Mouse (Mus musculus): Measurements from ENCODE around the gene Cnnm3. TPM values are rescaled to one million over a fixed set of nuclear protein-coding genes. Genes with fewer than 3 reads are reported as not detected.

Gene Cnnm3
- polyA plus RNA-seq, 1 experiment from 2014 or later: 3.6 TPM

GRCm38 (mm10) chr1:36542925-36543324 lies 31.3 kb downstream of the Cnnm3 start:
- peaks cover 31% of the 10 kb centered on the region for H3K4me1 ChIP-seq
- no peaks in the 10 kb centered on the region for H3K9me3 ChIP-seq
- H3K27ac ChIP-seq (replicated peaks): no peak overlapping the region
- no peak for DNase-seq (ENCODE audit: low spot score)
- WGBS: 95% methylated on average over 9 of the region's 9 CpGs
- peaks cover 45% of the 10 kb centered on the region for H3K36me3 ChIP-seq (replicated peaks)
- no peaks in the 10 kb centered on the region for H3K27me3 ChIP-seq (replicated peaks; ENCODE audit: low read depth, poor library complexity, severe bottlenecking)
- H3K4me3 ChIP-seq: no peak overlapping the region

GRCm38 (mm10) chr1:36545382-36545781 lies 33.7 kb downstream of the Cnnm3 start:
- Histone ChIP-seq H3K4me1 (peaks cover 49% of the 10 kb centered on the region), H3K27me3 (replicated peaks; ENCODE audit: low read depth, poor library complexity, severe bottlenecking) (no peaks in the 10 kb centered on the region), H3K4me3 (no peak overlapping the region), H3K27ac (replicated peaks) (no peak overlapping the region), H3K36me3 (replicated peaks) (peaks cover 49% of the 10 kb centered on the region), H3K9me3 (no peaks in the 10 kb centered on the region)
- no peak for DNase-seq (ENCODE audit: low spot score)
- WGBS: 79% methylated on average over 2 of the region's 2 CpGs

GRCm38 (mm10) chr1:36545845-36546600 lies 34.4 kb downstream of the Cnnm3 start:
- Histone ChIP-seq H3K4me1 (peaks cover 54% of the 10 kb centered on the region), H3K36me3 (replicated peaks) (peaks cover 50% of the 10 kb centered on the region)

GRCm38 (mm10) chr1:36546888-36547471 lies 35.3 kb downstream of the Cnnm3 start, which contains the start of gene Ankrd39:
Ankrd39 (minus strand) TSS chr1:36547445.
- H3K36me3 ChIP-seq (replicated peaks): peaks cover 50% of the 10 kb centered on the region
- under 1% methylated on average over 43 of the region's 43 CpGs for WGBS

More at GRCm38 (mm10) chr1:36545845-36546600, 34.4 kb downstream of the Cnnm3 start:
- no peak for DNase-seq (ENCODE audit: low spot score)
- 73% methylated on average over 19 of the region's 19 CpGs for WGBS
- H3K27me3 ChIP-seq (replicated peaks; ENCODE audit: low read depth, poor library complexity, severe bottlenecking): no peaks in the 10 kb centered on the region
- H3K4me3 ChIP-seq: peak overlapping the region; percentile 72
- no peak overlapping the region; the same call in 1 of the 2 replicates for H3K27ac ChIP-seq (replicated peaks)
- no peaks in the 10 kb centered on the region for H3K9me3 ChIP-seq

GRCm38 (mm10) chr1:36547981-36548598 lies 36.4 kb downstream of the Cnnm3 start:
- H3K4me3 ChIP-seq: peak overlapping the region; percentile 72; the same call in 1 of the 2 replicates
- peak overlapping the region; percentile 89 for H3K27ac ChIP-seq (replicated peaks)
- no peaks in the 10 kb centered on the region for H3K9me3 ChIP-seq
- H3K27me3 ChIP-seq (replicated peaks; ENCODE audit: low read depth, poor library complexity, severe bottlenecking): no peaks in the 10 kb centered on the region
- WGBS: 48% methylated on average over 9 of the region's 9 CpGs
- H3K36me3 ChIP-seq (replicated peaks): peaks cover 52% of the 10 kb centered on the region
- peak; percentile 30 for DNase-seq (ENCODE audit: low spot score)
- H3K4me1 ChIP-seq: peaks cover 55% of the 10 kb centered on the region

More at GRCm38 (mm10) chr1:36546888-36547471, 35.3 kb downstream of the Cnnm3 start, which contains the start of gene Ankrd39:
- Histone ChIP-seq H3K4me3 (peak within 1 kb of the TSS; percentile 72), H3K27me3 (replicated peaks; ENCODE audit: low read depth, poor library complexity, severe bottlenecking) (no peaks in the 10 kb centered on the region), H3K4me1 (peaks cover 55% of the 10 kb centered on the region), H3K9me3 (no peaks in the 10 kb centered on the region), H3K27ac (replicated peaks) (peak within 1 kb of the TSS; percentile 89)
- DNase-seq (ENCODE audit: low spot score): peak; percentile 98

GRCm38 (mm10) chr1:36548771-36549170 lies 37.1 kb downstream of the Cnnm3 start:
- 56% methylated on average over 8 of the region's 8 CpGs for WGBS
- DNase-seq (ENCODE audit: low spot score): no peak
- H3K36me3 ChIP-seq (replicated peaks): peaks cover 59% of the 10 kb centered on the region
- peaks cover 58% of the 10 kb centered on the region for H3K4me1 ChIP-seq
- H3K27ac ChIP-seq (replicated peaks): no peak overlapping the region
- H3K4me3 ChIP-seq: peak overlapping the region; percentile 30; the same call in 1 of the 2 replicates
- no peaks in the 10 kb centered on the region for H3K27me3 ChIP-seq (replicated peaks; ENCODE audit: low read depth, poor library complexity, severe bottlenecking)
- no peaks in the 10 kb centered on the region for H3K9me3 ChIP-seq

GRCm38 (mm10) chr1:36549491-36549890 lies 37.8 kb downstream of the Cnnm3 start:
- peaks cover 66% of the 10 kb centered on the region for H3K36me3 ChIP-seq (replicated peaks)

GRCm38 (mm10) chr1:36550075-36550863 lies 38.6 kb downstream of the Cnnm3 start:
- 79% methylated on average over 20 of the region's 20 CpGs for WGBS

More at GRCm38 (mm10) chr1:36549491-36549890, 37.8 kb downstream of the Cnnm3 start:
- peaks cover 65% of the 10 kb centered on the region for H3K4me1 ChIP-seq
- no peak overlapping the region for H3K27ac ChIP-seq (replicated peaks)
- peak overlapping the region; percentile 0; the same call in 1 of the 2 replicates for H3K4me3 ChIP-seq
- H3K27me3 ChIP-seq (replicated peaks; ENCODE audit: low read depth, poor library complexity, severe bottlenecking): no peaks in the 10 kb centered on the region
- no peaks in the 10 kb centered on the region for H3K9me3 ChIP-seq
- WGBS: 89% methylated on average over 18 of the region's 18 CpGs
- no peak for DNase-seq (ENCODE audit: low spot score)

GRCm38 (mm10) chr1:36551904-36552303 lies 40.2 kb downstream of the Cnnm3 start:
- peaks cover 80% of the 10 kb centered on the region for H3K36me3 ChIP-seq (replicated peaks)
- DNase-seq (ENCODE audit: low spot score): no peak
- no peaks in the 10 kb centered on the region for H3K27me3 ChIP-seq (replicated peaks; ENCODE audit: low read depth, poor library complexity, severe bottlenecking)
- H3K27ac ChIP-seq (replicated peaks): no peak overlapping the region
- H3K9me3 ChIP-seq: no peaks in the 10 kb centered on the region
- WGBS: 88% methylated on average over 17 of the region's 17 CpGs
- no peak overlapping the region for H3K4me3 ChIP-seq
- H3K4me1 ChIP-seq: peaks cover 69% of the 10 kb centered on the region

More at GRCm38 (mm10) chr1:36550075-36550863, 38.6 kb downstream of the Cnnm3 start:
- DNase-seq (ENCODE audit: low spot score): no peak
- H3K4me1 ChIP-seq: peaks cover 73% of the 10 kb centered on the region
- peaks cover 74% of the 10 kb centered on the region for H3K36me3 ChIP-seq (replicated peaks)
- H3K9me3 ChIP-seq: no peaks in the 10 kb centered on the region
- H3K4me3 ChIP-seq: peak overlapping the region; percentile 0; the same call in 1 of the 2 replicates
- no peaks in the 10 kb centered on the region for H3K27me3 ChIP-seq (replicated peaks; ENCODE audit: low read depth, poor library complexity, severe bottlenecking)
- no peak overlapping the region for H3K27ac ChIP-seq (replicated peaks)

- 92% methylated on average over 16 of the region's 16 CpGs for WGBS
- DNase-seq (ENCODE audit: low spot score): no peak
- Histone ChIP-seq H3K4me1 (peaks cover 64% of the 10 kb centered on the region), H3K27ac (replicated peaks) (no peak overlapping the region), H3K9me3 (no peaks in the 10 kb centered on the region), H3K4me3 (no peak overlapping the region), H3K27me3 (replicated peaks; ENCODE audit: low read depth, poor library complexity, severe bottlenecking) (no peaks in the 10 kb centered on the region), H3K36me3 (replicated peaks) (peaks cover 80% of the 10 kb centered on the region)
Observed at GRCm38 (mm10) chr1:36552506-36552905, 40.8 kb downstream of the Cnnm3 start.

- no peak for DNase-seq (ENCODE audit: low spot score)
- 72% methylated on average over 21 of the region's 21 CpGs for WGBS
- Histone ChIP-seq H3K27ac (replicated peaks) (peak overlapping the region; percentile 100), H3K4me1 (peaks cover 60% of the 10 kb centered on the region), H3K36me3 (replicated peaks) (peaks cover 61% of the 10 kb centered on the region), H3K9me3 (no peaks in the 10 kb centered on the region), H3K4me3 (peak overlapping the region; percentile 96), H3K27me3 (replicated peaks; ENCODE audit: low read depth, poor library complexity, severe bottlenecking) (peaks cover 6% of the 10 kb centered on the region; the same call in 1 of the 2 replicates)
Observed at GRCm38 (mm10) chr1:36554633-36555399, 43.1 kb downstream of the Cnnm3 start.

Data from embryonic facial prominence, embryonic 10.5 days (tissue).